Mouse (Mus musculus) heart, embryonic 16.5 days (tissue): ENCODE measurements around the gene Sccpdh. TPM values are rescaled to one million over a fixed set of nuclear protein-coding genes. Genes with fewer than 3 reads are reported as not detected.

Source experiments
- ATAC-seq: fragments of 200-750 bp; cut with Nextera tagmentation; replicated peaks from 2 replicates; pipeline ENCODE4 v1.8.0; 2017; ENCODE audit warnings: moderate number of reproducible peaks; ENCODE audit not compliant: insufficient read depth, low FRiP score; ENCODE audit errors: extremely low read depth
- H3K27ac ChIP-seq: fragments of 300-500 bp; sonication (generic); 2 replicates; pipeline ENCODE4 v1.5.1; 2014; ENCODE audit warnings: mild to moderate bottlenecking, low read length, control low read depth, moderate library complexity
- H3K27me3 ChIP-seq: fragments of 300-500 bp; sonication (generic); 2 replicates; pipeline ENCODE4 v1.6.1; 2014; ENCODE audit warnings: low read length, mixed read lengths; ENCODE audit not compliant: control insufficient read depth, insufficient read depth
- H3K36me3 ChIP-seq: fragments of 300-500 bp; sonication (generic); 2 replicates; pipeline ENCODE4 v1.6.1; 2014; ENCODE audit not compliant: control insufficient read depth, insufficient read depth
- H3K4me1 ChIP-seq: fragments of 300-500 bp; sonication (generic); 2 replicates; pipeline ENCODE4 v1.6.1; 2014; ENCODE audit warnings: low read length, mixed read lengths; ENCODE audit not compliant: control insufficient read depth, insufficient read depth
- H3K4me2 ChIP-seq: fragments of 300-500 bp; sonication (generic); 2 replicates; pipeline ENCODE4 v1.6.1; 2014; ENCODE audit warnings: low read depth, mild to moderate bottlenecking, control low read depth, low read length
- H3K4me3 ChIP-seq: fragments of 300-500 bp; sonication (generic); 2 replicates; pipeline ENCODE4 v1.5.1; 2014; ENCODE audit warnings: mild to moderate bottlenecking, control low read depth, low read length
- H3K9ac ChIP-seq: fragments of 300-500 bp; sonication (generic); 2 replicates; pipeline ENCODE4 v1.6.1; 2014; ENCODE audit warnings: low read length, control low read depth
- H3K9me3 ChIP-seq: fragments of 300-500 bp; sonication (generic); replicated peaks from 2 replicates; pipeline ENCODE4 v1.6.1; 2016; ENCODE audit warnings: low read length; ENCODE audit not compliant: control insufficient read depth
- WGBS: fragments of 180-500 bp; shearing (Covaris S2); extraction: QIAGEN DNeasy Blood & Tissue Kit; methylation state at CpG from one replicate; pipeline ENCODE4 v1.1.7; 2014; 5-methylcytosine and 5-hydroxymethylcytosine counted together
- polyA plus RNA-seq: library from polyadenylated mRNA; unstranded; fragments of >200 nt; fragmentation: Nextera tagmentation; extraction: Ambion mirVana; gene quantifications from 2 replicates; pipeline ENCODE4 v1.2.1, GENCODE M21; 2015

Sccpdh gene
- polyA plus RNA-seq, 1 experiment from 2014 or later: 109 TPM

DNA sequence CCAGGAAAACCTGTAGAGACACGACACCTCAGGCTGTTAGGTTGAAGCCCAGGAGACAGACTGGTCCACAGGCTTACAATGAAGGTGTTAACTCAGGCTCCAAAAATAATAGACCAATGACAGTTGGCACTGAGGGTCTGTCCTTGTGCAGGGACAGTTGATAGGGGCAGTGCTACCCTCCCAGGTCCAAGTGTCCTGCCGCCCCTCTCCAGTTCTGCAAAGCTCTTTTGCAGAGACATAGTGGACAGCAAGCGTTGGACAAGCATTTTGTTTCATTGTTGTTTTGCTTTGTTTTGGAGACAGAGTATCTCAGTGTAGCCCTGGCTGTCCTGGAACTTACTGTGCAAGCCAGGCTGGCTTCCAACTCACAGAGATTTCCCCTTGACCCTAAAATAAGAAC is 63.4 kb downstream of the Sccpdh start:
- Histone ChIP-seq H3K27ac (no peak overlapping the region), H3K9me3 (0 out of 2 replicates have a peak, but pooled peaks cover 2% of the 10 kb centered on the region), H3K4me1 (no peaks in the 10 kb centered on the region), H3K36me3 (no peaks in the 10 kb centered on the region), H3K4me3 (no peak overlapping the region), H3K9ac (no peak overlapping the region), H3K4me2 (no peak overlapping the region), H3K27me3 (no peaks in the 10 kb centered on the region)
- no peak for ATAC-seq
- 75% methylated on average over 3 of the region's 3 CpGs for WGBS

DNA sequence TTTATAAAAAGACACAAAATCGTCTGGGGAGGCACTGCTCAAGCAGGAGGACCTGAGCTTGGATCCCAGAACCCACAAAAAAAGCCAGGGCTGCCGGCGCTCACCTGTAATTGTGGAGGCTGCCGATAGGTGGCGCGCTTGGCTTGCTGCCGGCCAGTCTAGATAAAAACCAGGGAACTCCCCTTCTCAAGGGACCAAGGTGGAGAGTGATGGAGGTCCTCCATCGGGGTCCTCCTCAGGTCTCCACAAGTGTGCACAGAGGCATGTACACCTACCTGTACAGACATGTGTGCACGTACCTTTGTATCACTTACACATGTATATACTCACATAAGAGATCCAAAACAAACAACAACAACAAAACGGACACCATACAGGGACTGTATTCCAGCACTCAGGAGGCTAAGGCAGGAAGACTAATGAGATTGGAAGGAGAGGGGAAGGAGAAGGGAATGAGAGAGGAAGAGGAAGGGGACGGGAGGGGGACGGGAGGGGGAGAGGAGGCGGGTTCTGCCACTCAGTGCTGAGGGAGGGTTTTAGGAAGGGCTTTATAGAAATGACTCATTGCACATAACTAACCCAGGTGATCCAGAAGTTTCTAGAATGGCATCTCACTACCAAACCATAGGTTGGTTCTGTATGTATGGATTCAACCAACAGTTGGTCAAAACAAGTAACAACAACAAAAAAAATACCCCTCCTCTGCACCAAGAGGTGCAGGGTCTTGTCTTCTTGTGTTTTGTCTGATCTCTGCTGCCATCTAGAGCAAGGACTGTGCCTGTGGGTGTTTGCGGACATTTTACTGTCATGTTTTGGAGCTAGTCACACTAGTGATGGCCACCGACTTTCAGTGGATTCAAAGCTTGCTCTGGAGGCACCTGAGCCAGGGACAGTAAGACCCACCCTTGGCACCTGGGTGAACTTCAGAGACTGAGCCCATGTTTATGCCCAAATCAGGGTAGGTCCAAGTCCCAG is 66.8 kb downstream of the Sccpdh start:
- 32% methylated on average over 15 of the region's 15 CpGs for WGBS

DNA sequence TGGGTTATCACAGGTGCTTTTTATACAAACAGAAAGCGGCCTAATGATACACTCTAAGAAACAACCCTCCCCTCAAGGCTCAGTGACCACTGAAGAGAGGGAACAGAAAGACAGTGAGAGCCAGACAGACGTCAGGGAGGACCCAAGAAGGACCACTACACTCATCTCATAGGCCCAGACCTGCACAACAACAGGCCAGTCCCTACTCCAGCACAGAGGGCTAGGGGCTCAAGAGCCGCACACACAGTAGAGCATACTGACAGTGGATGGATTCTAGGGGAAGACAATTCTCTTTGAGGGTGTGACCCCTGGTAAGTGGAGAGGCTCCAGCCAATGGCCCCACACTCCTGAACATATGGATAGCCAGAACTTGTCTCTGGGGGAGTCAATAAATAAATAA is 68.5 kb downstream of the Sccpdh start:
- Histone ChIP-seq H3K4me3 (no peak overlapping the region), H3K9me3 (no peaks in the 10 kb centered on the region), H3K27me3 (no peaks in the 10 kb centered on the region), H3K4me1 (no peaks in the 10 kb centered on the region), H3K36me3 (no peaks in the 10 kb centered on the region), H3K27ac (no peak overlapping the region), H3K4me2 (no peak overlapping the region), H3K9ac (no peak overlapping the region)
- no peak for ATAC-seq
- WGBS: 86% methylated on average over 3 of the region's 3 CpGs

More for the DNA sequence above, 66.8 kb downstream of the Sccpdh start:
- Histone ChIP-seq H3K27ac (no peak overlapping the region), H3K4me2 (peak overlapping the region; percentile 20), H3K36me3 (no peaks in the 10 kb centered on the region), H3K4me1 (no peaks in the 10 kb centered on the region), H3K27me3 (no peaks in the 10 kb centered on the region), H3K9ac (no peak overlapping the region), H3K4me3 (peak overlapping the region; percentile 1; the same call in 1 of the 2 replicates), H3K9me3 (no peaks in the 10 kb centered on the region)
- no peak for ATAC-seq

Other genes with a start within 250 kb of the Sccpdh start
- 11.1 and 13.3 TPM in 2 replicates for gene Smyd3, start 150.2 kb upstream of the Sccpdh start, polyA plus RNA-seq
- gene Tfb2m, start 121.9 kb upstream of the Sccpdh start, polyA plus RNA-seq: 25.1 and 27.9 TPM in 2 replicates
- gene Cnst, start 121.8 kb upstream of the Sccpdh start, polyA plus RNA-seq: 20.9 and 21.3 TPM in 2 replicates
- 0.05 and 0.10 TPM in 2 replicates for gene Kif28, start 77.1 kb downstream of the Sccpdh start, polyA plus RNA-seq
- gene Gm10518, start 135.2 kb downstream of the Sccpdh start, polyA plus RNA-seq: not detected in 2 replicates
- 13.3 and 13.8 TPM in 2 replicates for gene Ahctf1, start 135.5 kb downstream of the Sccpdh start, polyA plus RNA-seq